Mouse (Mus musculus) heart, embryonic 14.5 days (tissue): ENCODE data around the gene Cd52. TPM values are rescaled to one million over a fixed set of nuclear protein-coding genes. Genes with fewer than 3 reads are reported as not detected.
A peak's percentile ranks its signal among the peaks of the same experiment; 100 is the strongest.
"Not testable (repeated sequence)": the region's sequence is repeated elsewhere in the genome, so short reads cannot be mapped to it uniquely, and the experiment has no call there.

Experiments used
- ATAC-seq: fragments of 200-750 bp; cut with Nextera tagmentation; 2 replicates; pipeline ENCODE4 v1.8.0; 2017; ENCODE audit warnings: low read depth, moderate TSS enrichment; ENCODE audit not compliant: insufficient number of reproducible peaks, insufficient read depth, low FRiP score
- H3K27ac ChIP-seq, 2 experiments: fragments of 200-500 bp in 1 of 2; fragments of 300-500 bp in 1 of 2; sonication (generic) in 1 of 2; replicated peaks in 1 of 2; 2 replicates each; pipeline ENCODE4 v1.5.1; 2012 to 2014; ENCODE audit warnings: low read depth in 2 of 2, low read length in 2 of 2, control low read depth in 1 of 2, mild to moderate bottlenecking in 1 of 2, mixed read lengths in 1 of 2; ENCODE audit not compliant: control insufficient read depth in 1 of 2, insufficient read depth in 1 of 2
- H3K27me3 ChIP-seq: fragments of 300-500 bp; sonication (generic); 2 replicates; pipeline ENCODE4 v1.6.1; 2014; ENCODE audit warnings: mild to moderate bottlenecking, low read length, control low read depth; ENCODE audit not compliant: control insufficient read depth, insufficient read depth
- H3K36me3 ChIP-seq: fragments of 300-500 bp; sonication (generic); 2 replicates; pipeline ENCODE4 v1.6.1; 2014; ENCODE audit warnings: mild to moderate bottlenecking, control low read depth, low read length, mixed read lengths; ENCODE audit not compliant: control insufficient read depth, insufficient read depth
- H3K4me1 ChIP-seq, 2 experiments: fragments of 200-500 bp in 1 of 2; fragments of 300-500 bp in 1 of 2; sonication (generic) in 1 of 2; 2 replicates each; pipeline ENCODE4 v1.6.1; 2012 to 2014; ENCODE audit warnings: low read length in 2 of 2, control low read depth in 1 of 2, mixed read lengths in 1 of 2; ENCODE audit not compliant: control insufficient read depth in 2 of 2, insufficient read depth in 2 of 2
- H3K4me2 ChIP-seq: fragments of 300-500 bp; sonication (generic); 2 replicates; pipeline ENCODE4 v1.6.1; 2014; ENCODE audit warnings: mild to moderate bottlenecking, low read length
- H3K4me3 ChIP-seq, 2 experiments: fragments of 200-500 bp in 1 of 2; fragments of 300-500 bp in 1 of 2; sonication (generic) in 1 of 2; 2 replicates each; pipeline ENCODE4 v1.5.1; 2012 to 2014; ENCODE audit warnings: low read length in 2 of 2, mild to moderate bottlenecking in 2 of 2, control low read depth in 1 of 2, low read depth in 1 of 2, moderate library complexity in 1 of 2; ENCODE audit not compliant: control insufficient read depth in 1 of 2, insufficient read depth in 1 of 2
- H3K9ac ChIP-seq: fragments of 300-500 bp; sonication (generic); 2 replicates; pipeline ENCODE4 v1.6.1; 2014; ENCODE audit warnings: mild to moderate bottlenecking, low read length
- H3K9me3 ChIP-seq: fragments of 300-500 bp; sonication (generic); 2 replicates; pipeline ENCODE4 v1.6.1; 2016; ENCODE audit warnings: low read length, control low read depth; ENCODE audit not compliant: control insufficient read depth
- WGBS: fragments of 180-500 bp; shearing (Covaris S2); extraction: QIAGEN DNeasy Blood & Tissue Kit; methylation state at CpG from one replicate; pipeline ENCODE4 v1.1.7; 2014; 5-methylcytosine and 5-hydroxymethylcytosine counted together
- polyA plus RNA-seq: library from polyadenylated mRNA; unstranded; fragments of >200 nt; fragmentation: Nextera tagmentation; extraction: Ambion mirVana; gene quantifications from 2 replicates; pipeline ENCODE4 v1.2.1, GENCODE M21; 2014

The Cd52 gene
- polyA plus RNA-seq = 10.7 and 16.4 TPM in 2 replicates

GRCm38 (mm10) chr4:134094923-134095547, at the start of gene Cd52:
Cd52 (minus strand) TSS chr4:134095082.
- no peaks in the 10 kb centered on the region for H3K27me3 ChIP-seq
- no peaks in the 10 kb centered on the region for H3K36me3 ChIP-seq
- no peak within 1 kb of the TSS for H3K9ac ChIP-seq
- no peaks in the 10 kb centered on the region for H3K9me3 ChIP-seq
- 65% methylated on average over 3 of the region's 3 CpGs for WGBS
- H3K4me2 ChIP-seq = no peak within 1 kb of the TSS
- peaks cover 0 to 3% of the 10 kb centered on the region in 2 experiments; a peak in 1 of 4 replicates for H3K4me1 ChIP-seq
- no peak within 1 kb of the TSS for H3K4me3 ChIP-seq
- no peak for ATAC-seq
- H3K27ac ChIP-seq = no peak within 1 kb of the TSS

GRCm38 (mm10) chr4:134144297-134144696, 49.4 kb upstream of the Cd52 start:
- ATAC-seq, H3K4me1 ChIP-seq, H3K9ac ChIP-seq, H3K4me3 ChIP-seq, H3K4me2 ChIP-seq, H3K27ac ChIP-seq, H3K27me3 ChIP-seq, H3K9me3 ChIP-seq: not testable (repeated sequence)
- WGBS = 90% methylated on average over 5 of the region's 5 CpGs
- H3K36me3 ChIP-seq = peaks cover 41% of the 10 kb centered on the region

- no peak overlapping the region for H3K9ac ChIP-seq
- no peaks in the 10 kb centered on the region for H3K9me3 ChIP-seq
- peaks cover 9% of the 10 kb centered on the region for H3K36me3 ChIP-seq
- no peak overlapping the region for H3K4me2 ChIP-seq
- no peaks in the 10 kb centered on the region for H3K4me1 ChIP-seq
- no peak overlapping the region for H3K4me3 ChIP-seq
- no peak overlapping the region for H3K27ac ChIP-seq
- no peak for ATAC-seq
- H3K27me3 ChIP-seq = no peaks in the 10 kb centered on the region
- WGBS = 89% methylated on average over 2 of the region's 2 CpGs
Measured at GRCm38 (mm10) chr4:134138857-134139256, 44.0 kb upstream of the Cd52 start.

- Histone ChIP-seq H3K9ac (no peak overlapping the region), H3K4me1 (no peaks in the 10 kb centered on the region; a peak in 1 of 4 replicates), H3K36me3 (peaks cover 16% of the 10 kb centered on the region), H3K27me3 (no peaks in the 10 kb centered on the region), H3K4me3 (no peak overlapping the region), H3K27ac (no peak overlapping the region), H3K9me3 (no peaks in the 10 kb centered on the region), H3K4me2 (no peak overlapping the region)
- 33% methylated on average over 3 of the region's 3 CpGs for WGBS
- no peak for ATAC-seq
Measured at GRCm38 (mm10) chr4:134136280-134136926, 41.5 kb upstream of the Cd52 start.

- H3K27ac ChIP-seq = no peak overlapping the region
- no peak for ATAC-seq
Measured at GRCm38 (mm10) chr4:134132519-134133095, 37.7 kb upstream of the Cd52 start.

GRCm38 (mm10) chr4:134132117-134132516, 37.2 kb upstream of the Cd52 start:
- H3K4me2 ChIP-seq = no peak overlapping the region
- H3K27me3 ChIP-seq = no peaks in the 10 kb centered on the region
- no peaks in the 10 kb centered on the region for H3K9me3 ChIP-seq
- H3K9ac ChIP-seq = no peak overlapping the region
- ATAC-seq = no peak
- peaks cover 13 to 21% of the 10 kb centered on the region in 2 experiments for H3K4me1 ChIP-seq
- WGBS = 69% methylated on average over 3 of the region's 3 CpGs
- no peak overlapping the region for H3K4me3 ChIP-seq
- H3K27ac ChIP-seq = no peak overlapping the region
- peaks cover 20% of the 10 kb centered on the region for H3K36me3 ChIP-seq

More at GRCm38 (mm10) chr4:134132519-134133095, 37.7 kb upstream of the Cd52 start:
- Histone ChIP-seq H3K27me3 (no peaks in the 10 kb centered on the region), H3K36me3 (peaks cover 20% of the 10 kb centered on the region), H3K9ac (no peak overlapping the region), H3K4me1 (peaks cover 11 to 16% of the 10 kb centered on the region in 2 experiments), H3K4me2 (no peak overlapping the region), H3K4me3 (no peak overlapping the region), H3K9me3 (no peaks in the 10 kb centered on the region)
- WGBS = 53% methylated on average over 8 of the region's 8 CpGs

GRCm38 (mm10) chr4:134129482-134129881, 34.6 kb upstream of the Cd52 start:
- WGBS = 24% methylated on average over 6 of the region's 6 CpGs
- Histone ChIP-seq H3K9me3 (no peaks in the 10 kb centered on the region), H3K9ac (peak overlapping the region; percentile 87), H3K36me3 (peaks cover 28% of the 10 kb centered on the region), H3K27me3 (no peaks in the 10 kb centered on the region), H3K4me1 (peaks cover 13 to 22% of the 10 kb centered on the region in 2 experiments), H3K4me2 (peak overlapping the region; percentile 85), H3K4me3 (peak overlapping the region; percentile 67 to 91; a peak in 3 of 4 replicates), H3K27ac (peak overlapping the region; percentile 21 to 88; a peak in 2 of 4 replicates)
- no peak for ATAC-seq
